Mouse (Mus musculus): ENCODE measurements around the gene Rap1gap.

The Rap1gap gene

GRCm38 (mm10) chr4:137737760-137738159 lies 73.2 kb downstream of the Rap1gap start:
- ATAC-seq (ENCODE audit: insufficient number of reproducible peaks, low FRiP score, low TSS enrichment): no peak

GRCm38 (mm10) chr4:137739151-137739923 lies 74.8 kb downstream of the Rap1gap start:
- ATAC-seq (ENCODE audit: insufficient number of reproducible peaks, low FRiP score, low TSS enrichment): peak; percentile 32; the same call in 1 of the 2 replicates

GRCm38 (mm10) chr4:137740350-137740749 lies 75.8 kb downstream of the Rap1gap start:
- no peak for ATAC-seq (ENCODE audit: insufficient number of reproducible peaks, low FRiP score, low TSS enrichment)

GRCm38 (mm10) chr4:137743791-137744190 lies 79.3 kb downstream of the Rap1gap start:
- ATAC-seq (ENCODE audit: insufficient number of reproducible peaks, low FRiP score, low TSS enrichment): no peak

GRCm38 (mm10) chr4:137744433-137744918 lies 80.0 kb downstream of the Rap1gap start:
- ATAC-seq (ENCODE audit: insufficient number of reproducible peaks, low FRiP score, low TSS enrichment): no peak

GRCm38 (mm10) chr4:137747091-137747490 lies 82.6 kb downstream of the Rap1gap start:
- ATAC-seq (ENCODE audit: insufficient number of reproducible peaks, low FRiP score, low TSS enrichment): no peak

GRCm38 (mm10) chr4:137747590-137747989 lies 83.1 kb downstream of the Rap1gap start:
- ATAC-seq (ENCODE audit: insufficient number of reproducible peaks, low FRiP score, low TSS enrichment): no peak

GRCm38 (mm10) chr4:137748726-137749125 lies 84.2 kb downstream of the Rap1gap start:
- ATAC-seq (ENCODE audit: insufficient number of reproducible peaks, low FRiP score, low TSS enrichment): no peak

- ATAC-seq (ENCODE audit: insufficient number of reproducible peaks, low FRiP score, low TSS enrichment): no peak
These were observed 85.2 kb downstream of the Rap1gap start for GRCm38 (mm10) chr4:137749680-137750079.

- no peak for ATAC-seq (ENCODE audit: insufficient number of reproducible peaks, low FRiP score, low TSS enrichment)
These were observed 85.6 kb downstream of the Rap1gap start for GRCm38 (mm10) chr4:137750121-137750520.

GRCm38 (mm10) chr4:137751310-137751709 lies 86.8 kb downstream of the Rap1gap start:
- ATAC-seq (ENCODE audit: insufficient number of reproducible peaks, low FRiP score, low TSS enrichment): no peak

- ATAC-seq (ENCODE audit: insufficient number of reproducible peaks, low FRiP score, low TSS enrichment): no peak
These were observed 87.2 kb downstream of the Rap1gap start for GRCm38 (mm10) chr4:137751717-137752116.

- no peak for ATAC-seq (ENCODE audit: insufficient number of reproducible peaks, low FRiP score, low TSS enrichment)
These were observed 87.9 kb downstream of the Rap1gap start for GRCm38 (mm10) chr4:137752471-137752870.

GRCm38 (mm10) chr4:137753199-137753598 lies 88.7 kb downstream of the Rap1gap start:
- ATAC-seq (ENCODE audit: insufficient number of reproducible peaks, low FRiP score, low TSS enrichment): no peak

- no peak for ATAC-seq (ENCODE audit: insufficient number of reproducible peaks, low FRiP score, low TSS enrichment)
These were observed 89.9 kb downstream of the Rap1gap start for GRCm38 (mm10) chr4:137754446-137754845.

GRCm38 (mm10) chr4:137762886-137763285 lies 98.4 kb downstream of the Rap1gap start:
- ATAC-seq (ENCODE audit: insufficient number of reproducible peaks, low FRiP score, low TSS enrichment): no peak

- ATAC-seq (ENCODE audit: insufficient number of reproducible peaks, low FRiP score, low TSS enrichment): no peak
These were observed 99.5 kb downstream of the Rap1gap start for GRCm38 (mm10) chr4:137763920-137764495.

- no peak for ATAC-seq (ENCODE audit: insufficient number of reproducible peaks, low FRiP score, low TSS enrichment)
These were observed 100.1 kb downstream of the Rap1gap start for GRCm38 (mm10) chr4:137764621-137765020.

- ATAC-seq (ENCODE audit: insufficient number of reproducible peaks, low FRiP score, low TSS enrichment): no peak
These were observed 101.0 kb downstream of the Rap1gap start for GRCm38 (mm10) chr4:137765554-137765971.

GRCm38 (mm10) chr4:137766365-137766764 lies 101.8 kb downstream of the Rap1gap start:
- no peak for ATAC-seq (ENCODE audit: insufficient number of reproducible peaks, low FRiP score, low TSS enrichment)

- ATAC-seq (ENCODE audit: insufficient number of reproducible peaks, low FRiP score, low TSS enrichment): no peak
These were observed 103.9 kb downstream of the Rap1gap start for GRCm38 (mm10) chr4:137768381-137768780.

- ATAC-seq (ENCODE audit: insufficient number of reproducible peaks, low FRiP score, low TSS enrichment): no peak
These were observed 104.3 kb downstream of the Rap1gap start for GRCm38 (mm10) chr4:137768831-137769230.

Measured in cerebellum, adult (tissue).